Mouse (Mus musculus): ENCODE measurements around the gene Cnpy2. TPM values are rescaled to one million over a fixed set of nuclear protein-coding genes. Genes with fewer than 3 reads are reported as not detected.

The Cnpy2 gene
- polyA plus RNA-seq, 1 experiment from 2014 or later: 230 TPM

DNA sequence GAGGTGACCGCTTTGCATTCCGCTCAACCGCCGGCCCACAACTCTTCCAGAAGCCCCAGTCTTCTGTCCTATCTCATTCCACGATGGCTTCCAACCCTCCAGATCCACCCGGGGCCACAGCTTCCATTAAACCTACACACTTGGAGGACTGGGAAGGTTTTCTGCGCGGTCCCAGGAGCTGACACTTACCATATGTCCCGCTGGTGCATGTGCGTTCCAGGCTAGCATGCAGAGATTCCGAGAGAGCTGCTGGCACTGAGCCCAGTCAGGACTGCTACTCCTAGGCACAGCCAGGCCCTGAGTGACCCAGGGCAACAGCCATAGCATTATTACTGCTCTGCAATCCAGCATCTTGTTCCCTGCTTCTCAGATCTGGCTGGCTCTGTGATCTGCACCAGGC is 24.6 kb upstream of the Cnpy2 start:
- 79% methylated on average over 11 of the region's 11 CpGs for WGBS
- Histone ChIP-seq H3K36me3 (ENCODE audit: poor library complexity, severe bottlenecking) (peaks cover 5% of the 10 kb centered on the region), H3K9ac (no peak overlapping the region), H3K4me3 (no peak overlapping the region), H3K4me2 (no peak overlapping the region), H3K9me3 (replicated peaks) (no peaks in the 10 kb centered on the region), H3K27me3 (no peaks in the 10 kb centered on the region), H3K27ac (0 out of 2 replicates have a peak overlapping the region, but pooled peaks have one; percentile 14), H3K4me1 (peaks cover 12% of the 10 kb centered on the region)
- ATAC-seq: no peak

GRCm38 (mm10) chr10:128298243-128298642 is 24.0 kb upstream of the Cnpy2 start:
- Histone ChIP-seq H3K4me1 (peaks cover 13% of the 10 kb centered on the region), H3K27ac (no peak overlapping the region), H3K4me3 (no peak overlapping the region), H3K27me3 (no peaks in the 10 kb centered on the region), H3K36me3 (ENCODE audit: poor library complexity, severe bottlenecking) (no peaks in the 10 kb centered on the region; the same call in 1 of the 2 replicates), H3K9me3 (replicated peaks) (no peaks in the 10 kb centered on the region), H3K9ac (no peak overlapping the region), H3K4me2 (no peak overlapping the region)
- ATAC-seq: no peak
- WGBS: 81% methylated on average over 6 of the region's 6 CpGs

DNA sequence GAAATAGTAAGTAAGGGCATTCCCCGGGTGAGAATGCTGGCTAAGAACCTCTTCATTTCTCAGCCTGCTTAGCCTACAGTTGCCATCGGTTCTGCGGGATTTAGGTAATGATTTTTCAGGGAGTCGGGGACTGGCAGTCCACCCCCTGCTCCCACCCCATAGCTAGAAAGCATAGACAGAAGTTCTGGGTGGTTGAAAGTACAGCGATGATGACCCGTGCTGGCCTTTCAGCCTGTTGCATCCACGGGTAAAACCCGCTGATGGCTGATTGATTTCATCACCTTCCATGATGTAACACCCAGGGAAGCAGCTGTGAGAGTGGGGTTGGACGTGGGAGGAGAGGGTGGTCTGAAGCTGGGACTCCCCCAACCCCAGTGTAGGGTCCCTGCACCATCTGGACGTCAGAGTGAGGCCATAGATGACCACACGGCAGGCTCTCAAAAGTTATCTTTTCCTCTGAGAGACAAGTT is 23.5 kb upstream of the Cnpy2 start, which contains the start of gene Il23a:
Gene Il23a (minus strand): TSS at position 51 of the 470 bp plus-strand sequence.
- H3K27ac ChIP-seq: 0 out of 2 replicates have a peak within 1 kb of the TSS, but pooled peaks have one; percentile 14
- H3K4me3 ChIP-seq: no peak within 1 kb of the TSS
- no peaks in the 10 kb centered on the region for H3K27me3 ChIP-seq
- no peaks in the 10 kb centered on the region for H3K9me3 ChIP-seq (replicated peaks)
- H3K4me2 ChIP-seq: no peak within 1 kb of the TSS
- no peak for ATAC-seq
- H3K36me3 ChIP-seq (ENCODE audit: poor library complexity, severe bottlenecking): no peaks in the 10 kb centered on the region
- WGBS: 87% methylated on average over 11 of the region's 11 CpGs
- H3K4me1 ChIP-seq: peaks cover 14% of the 10 kb centered on the region
- H3K9ac ChIP-seq: no peak within 1 kb of the TSS

- Histone ChIP-seq H3K4me2 (peak overlapping the region; percentile 82), H3K4me1 (peaks cover 17% of the 10 kb centered on the region), H3K36me3 (ENCODE audit: poor library complexity, severe bottlenecking) (peaks cover 4% of the 10 kb centered on the region; the same call in 1 of the 2 replicates), H3K9ac (peak overlapping the region; percentile 88), H3K27ac (peak overlapping the region; percentile 95), H3K4me3 (peak overlapping the region; percentile 58), H3K9me3 (replicated peaks) (no peaks in the 10 kb centered on the region), H3K27me3 (no peaks in the 10 kb centered on the region)
- no peak for ATAC-seq
- WGBS: 36% methylated on average over 3 of the region's 3 CpGs
Measured at GRCm38 (mm10) chr10:128302357-128302756, 19.9 kb upstream of the Cnpy2 start.

- Histone ChIP-seq H3K9me3 (replicated peaks) (no peaks in the 10 kb centered on the region), H3K4me2 (peak overlapping the region; percentile 82), H3K4me3 (peak overlapping the region; percentile 58), H3K4me1 (peaks cover 17% of the 10 kb centered on the region), H3K9ac (peak overlapping the region; percentile 88), H3K27me3 (no peaks in the 10 kb centered on the region), H3K27ac (peak overlapping the region; percentile 95), H3K36me3 (ENCODE audit: poor library complexity, severe bottlenecking) (peaks cover 4% of the 10 kb centered on the region; the same call in 1 of the 2 replicates)
- WGBS: under 1% methylated on average over 9 of the region's 9 CpGs
- peak; percentile 50 for ATAC-seq
Measured at GRCm38 (mm10) chr10:128302785-128303125, 19.5 kb upstream of the Cnpy2 start.

DNA sequence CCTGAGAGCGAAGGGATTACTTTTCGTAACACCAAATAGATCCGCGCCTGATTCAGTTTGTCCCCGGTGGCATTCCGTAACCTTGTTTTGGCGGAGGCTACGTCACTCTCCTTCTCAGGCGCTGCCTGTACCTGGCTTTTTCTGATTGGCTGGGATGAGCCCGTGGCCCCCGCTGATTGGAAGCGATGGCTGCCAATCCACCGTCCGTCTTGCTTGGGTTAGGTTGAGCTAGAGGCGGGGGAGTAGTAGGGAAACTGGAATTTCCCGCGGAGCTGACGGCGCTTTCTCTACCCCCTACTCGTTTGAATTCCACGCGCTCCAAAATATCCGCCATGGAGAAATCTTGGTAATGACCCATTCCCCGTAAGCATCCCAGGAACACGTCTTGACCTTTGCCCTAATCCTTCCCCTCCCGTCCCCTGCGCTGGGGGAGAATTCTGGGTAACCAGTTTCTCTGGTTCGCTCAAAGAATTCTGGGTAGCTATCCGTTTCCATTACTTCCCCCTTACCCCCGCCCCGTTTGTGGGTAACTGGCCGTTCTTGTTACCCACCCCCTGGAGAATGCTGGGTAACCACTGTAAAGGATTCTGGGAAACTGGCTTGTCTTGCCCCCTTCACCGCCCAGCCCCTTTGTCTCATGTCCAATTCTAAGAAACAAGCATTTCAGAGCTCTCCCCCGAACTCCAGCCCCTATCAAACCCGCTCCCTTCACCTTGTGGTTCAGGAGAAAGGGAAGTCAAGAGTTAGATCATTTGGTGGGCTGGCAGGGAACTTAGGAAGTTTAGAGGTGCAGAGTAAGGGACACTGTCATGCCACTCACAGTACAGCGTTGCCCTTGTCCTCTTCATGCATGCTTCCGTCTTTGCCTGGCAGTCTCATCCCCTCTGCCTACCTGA is 18.9 kb upstream of the Cnpy2 start, which contains the start of gene Pan2:
Gene Pan2 (plus strand): TSS at position 210 of the 896 bp plus-strand sequence.
- WGBS: 2% methylated on average over 37 of the region's 37 CpGs
- Histone ChIP-seq H3K36me3 (ENCODE audit: poor library complexity, severe bottlenecking) (peaks cover 10% of the 10 kb centered on the region), H3K4me3 (peak within 1 kb of the TSS; percentile 58), H3K9ac (peak within 1 kb of the TSS; percentile 88), H3K4me2 (peak within 1 kb of the TSS; percentile 82), H3K9me3 (replicated peaks) (no peaks in the 10 kb centered on the region), H3K27ac (peak within 1 kb of the TSS; percentile 95), H3K4me1 (peaks cover 17% of the 10 kb centered on the region), H3K27me3 (no peaks in the 10 kb centered on the region)
- peak; percentile 100 for ATAC-seq

DNA sequence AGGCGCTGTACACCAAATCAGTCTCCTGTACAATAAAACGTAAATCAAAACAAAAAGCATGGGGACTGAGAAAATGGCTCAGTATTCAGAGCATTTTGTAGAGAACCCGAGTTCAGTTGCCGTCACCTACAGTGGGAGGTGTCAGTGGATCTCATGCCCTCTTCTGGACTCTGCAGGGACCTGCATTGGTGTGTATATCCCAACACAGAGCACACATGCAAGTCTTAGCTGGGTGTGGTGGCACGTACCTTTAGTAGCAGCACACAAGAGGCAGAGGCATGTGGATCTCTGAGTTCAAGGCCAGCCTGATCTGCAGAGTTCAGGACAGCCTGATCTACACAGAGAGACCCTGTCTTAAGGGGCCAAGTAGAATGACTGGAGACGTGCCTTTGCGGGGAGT is 12.6 kb upstream of the Cnpy2 start:
- Histone ChIP-seq H3K36me3 (ENCODE audit: poor library complexity, severe bottlenecking) (peaks cover 69% of the 10 kb centered on the region), H3K4me2 (no peak overlapping the region), H3K27ac (no peak overlapping the region), H3K4me1 (peaks cover 9% of the 10 kb centered on the region), H3K9ac (no peak overlapping the region), H3K9me3 (replicated peaks) (no peaks in the 10 kb centered on the region), H3K4me3 (no peak overlapping the region), H3K27me3 (no peaks in the 10 kb centered on the region)
- ATAC-seq: no peak
- WGBS: 93% methylated on average over 7 of the region's 7 CpGs

- Histone ChIP-seq H3K9ac (no peak overlapping the region; the same call in 1 of the 2 replicates), H3K27me3 (no peaks in the 10 kb centered on the region), H3K9me3 (replicated peaks) (no peaks in the 10 kb centered on the region), H3K4me1 (peaks cover 9% of the 10 kb centered on the region), H3K4me2 (0 out of 2 replicates have a peak overlapping the region, but pooled peaks have one; percentile 12), H3K36me3 (ENCODE audit: poor library complexity, severe bottlenecking) (peaks cover 74% of the 10 kb centered on the region), H3K4me3 (no peak overlapping the region), H3K27ac (peak overlapping the region; percentile 54)
- 57% methylated on average over 11 of the region's 11 CpGs for WGBS
- peak; percentile 48; the same call in 1 of the 2 replicates for ATAC-seq
Measured at GRCm38 (mm10) chr10:128310177-128310576, 12.1 kb upstream of the Cnpy2 start.

- no peak overlapping the region for H3K9ac ChIP-seq
- H3K27me3 ChIP-seq: no peaks in the 10 kb centered on the region
- no peak overlapping the region for H3K27ac ChIP-seq
- WGBS: 89% methylated on average over 4 of the region's 4 CpGs
- no peak overlapping the region for H3K4me3 ChIP-seq
- no peak for ATAC-seq
- peaks cover 9% of the 10 kb centered on the region for H3K4me1 ChIP-seq
- no peaks in the 10 kb centered on the region for H3K9me3 ChIP-seq (replicated peaks)
- no peak overlapping the region for H3K4me2 ChIP-seq
- H3K36me3 ChIP-seq (ENCODE audit: poor library complexity, severe bottlenecking): peaks cover 81% of the 10 kb centered on the region
Measured at GRCm38 (mm10) chr10:128310902-128311301, 11.4 kb upstream of the Cnpy2 start.

DNA sequence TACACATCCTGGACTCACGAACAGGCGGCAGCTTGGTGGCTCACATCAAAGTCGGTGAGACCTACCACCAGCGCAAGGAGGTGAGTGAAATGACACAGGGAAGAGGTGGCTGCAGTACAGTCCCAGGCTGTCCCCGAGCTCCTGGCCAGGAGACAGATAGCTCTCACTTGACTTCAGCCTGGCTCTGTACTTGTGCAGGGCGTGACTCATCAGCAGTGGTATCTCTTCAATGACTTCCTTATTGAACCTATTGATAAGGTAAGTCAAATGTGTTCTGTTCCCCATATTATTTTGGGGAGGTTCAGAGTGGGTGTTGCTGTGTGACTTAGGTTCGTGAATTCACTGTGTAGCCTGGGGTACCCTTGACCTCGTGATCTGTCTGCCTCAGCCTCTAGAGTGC is 6.7 kb upstream of the Cnpy2 start:
- no peak overlapping the region for H3K9ac ChIP-seq
- no peak overlapping the region for H3K27ac ChIP-seq
- no peak overlapping the region for H3K4me3 ChIP-seq
- peaks cover 95% of the 10 kb centered on the region for H3K36me3 ChIP-seq (ENCODE audit: poor library complexity, severe bottlenecking)
- no peak for ATAC-seq
- no peaks in the 10 kb centered on the region for H3K9me3 ChIP-seq (replicated peaks)
- no peaks in the 10 kb centered on the region for H3K27me3 ChIP-seq
- 98% methylated on average over 8 of the region's 8 CpGs for WGBS
- peaks cover under 1% of the 10 kb centered on the region; the same call in 1 of the 2 replicates for H3K4me1 ChIP-seq
- no peak overlapping the region for H3K4me2 ChIP-seq

DNA sequence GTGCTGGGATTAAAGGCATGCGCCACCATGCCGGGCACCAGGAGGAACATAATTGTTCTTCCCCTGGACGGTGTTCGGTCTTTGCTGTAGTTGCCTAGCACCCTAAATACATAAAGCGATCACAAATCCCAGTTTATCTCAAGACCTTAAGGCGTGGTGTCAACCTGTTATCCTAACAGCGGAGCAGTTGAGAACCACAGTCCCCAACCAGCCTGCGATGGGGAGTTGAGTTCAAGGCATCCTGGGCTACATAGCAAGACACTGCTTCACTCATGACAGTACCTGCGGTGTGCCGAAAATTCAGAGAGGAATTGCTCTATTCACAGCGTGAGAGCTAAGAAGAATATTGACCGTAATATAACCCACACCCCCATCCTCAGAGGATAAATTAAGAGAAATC is 618 bp upstream of the Cnpy2 start:
- Histone ChIP-seq H3K4me3 (peak overlapping the region; percentile 85), H3K27ac (peak overlapping the region; percentile 94), H3K36me3 (ENCODE audit: poor library complexity, severe bottlenecking) (peaks cover 54% of the 10 kb centered on the region), H3K9me3 (replicated peaks) (no peaks in the 10 kb centered on the region), H3K4me2 (peak overlapping the region; percentile 79), H3K27me3 (no peaks in the 10 kb centered on the region), H3K9ac (peak overlapping the region; percentile 54; the same call in 1 of the 2 replicates), H3K4me1 (peaks cover 20% of the 10 kb centered on the region)
- ATAC-seq: no peak
- WGBS: 61% methylated on average over 12 of the region's 12 CpGs

- WGBS: 87% methylated on average over 8 of the region's 8 CpGs
- Histone ChIP-seq H3K4me3 (peak overlapping the region; percentile 85), H3K36me3 (ENCODE audit: poor library complexity, severe bottlenecking) (peaks cover 55% of the 10 kb centered on the region), H3K4me2 (peak overlapping the region; percentile 79), H3K9ac (peak overlapping the region; percentile 97), H3K4me1 (peaks cover 20% of the 10 kb centered on the region), H3K27me3 (no peaks in the 10 kb centered on the region), H3K9me3 (replicated peaks) (no peaks in the 10 kb centered on the region), H3K27ac (no peak overlapping the region)
- ATAC-seq: no peak
Measured at GRCm38 (mm10) chr10:128323516-128323915, 1.3 kb downstream of the Cnpy2 start.
